Mouse (Mus musculus) hindbrain, embryonic 13.5 days (tissue): ENCODE measurements at regions not wholly inside any gene's neighbourhood (a gene's known extent, or its start where the extent isn't known, plus 50 kb on each side); places are given as distances from the start of the nearest gene placed in this dataset.
"Not testable (repeated sequence)": the region's sequence is repeated elsewhere in the genome, so short reads cannot be mapped to it uniquely, and the experiment has no call there.

Experiments
- ATAC-seq: fragments of 200-750 bp; cut with Nextera tagmentation; 2 replicates; pipeline ENCODE4 v1.8.0; 2017; ENCODE audit warnings: moderate TSS enrichment; ENCODE audit not compliant: low FRiP score
- H3K27ac ChIP-seq: fragments of 300-500 bp; sonication (generic); 2 replicates; pipeline ENCODE4 v1.5.1; 2015; ENCODE audit warnings: inconsistent platforms, mild to moderate bottlenecking, moderate library complexity
- H3K27me3 ChIP-seq: fragments of 300-500 bp; sonication (generic); 2 replicates; pipeline ENCODE4 v1.6.1; 2015; ENCODE audit warnings: mild to moderate bottlenecking, inconsistent platforms
- H3K36me3 ChIP-seq: fragments of 300-500 bp; sonication (generic); 2 replicates; pipeline ENCODE4 v1.6.1; 2015; ENCODE audit warnings: mild to moderate bottlenecking, inconsistent platforms
- H3K4me1 ChIP-seq: fragments of 300-500 bp; sonication (generic); replicated peaks from 2 replicates; pipeline ENCODE4 v1.6.1; 2015; ENCODE audit warnings: inconsistent platforms
- H3K4me2 ChIP-seq: fragments of 300-500 bp; sonication (generic); 2 replicates; pipeline ENCODE4 v1.6.1; 2015; ENCODE audit warnings: inconsistent platforms, mild to moderate bottlenecking, moderate library complexity
- H3K4me3 ChIP-seq: fragments of 300-500 bp; sonication (generic); 2 replicates; pipeline ENCODE4 v1.5.1; 2015; ENCODE audit warnings: mild to moderate bottlenecking, inconsistent platforms
- H3K9ac ChIP-seq: fragments of 300-500 bp; sonication (generic); 2 replicates; pipeline ENCODE4 v1.6.1; 2015; ENCODE audit warnings: mild to moderate bottlenecking, inconsistent platforms
- H3K9me3 ChIP-seq: fragments of 300-500 bp; sonication (generic); 2 replicates; pipeline ENCODE4 v1.6.1; 2016; ENCODE audit warnings: inconsistent platforms
- WGBS: fragments of 180-500 bp; shearing (Covaris S2); methylation state at CpG from one replicate; pipeline ENCODE4 v1.1.7; 2015; 5-methylcytosine and 5-hydroxymethylcytosine counted together

DNA sequence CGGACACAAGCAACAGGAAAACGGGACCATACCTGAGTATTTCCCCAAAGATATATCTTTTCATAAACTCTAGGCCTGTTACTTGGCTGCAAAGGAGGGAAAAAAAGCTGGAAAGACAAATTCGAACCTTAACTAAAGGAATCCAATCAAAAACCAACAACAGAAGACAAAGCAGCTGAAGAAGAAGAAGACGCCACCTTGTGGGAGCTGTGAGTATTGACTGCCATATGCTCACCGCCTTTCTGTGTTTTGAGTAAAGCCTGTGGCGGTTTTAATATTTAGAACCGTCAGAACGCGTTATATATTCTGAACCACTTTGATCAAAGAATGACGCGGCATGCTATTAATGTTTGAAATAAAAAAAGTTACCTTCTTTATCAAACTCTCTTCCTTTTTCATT lies 126.9 kb upstream of the Sox5 start:
- H3K27ac ChIP-seq: no peak overlapping the region
- H3K4me3 ChIP-seq: no peak overlapping the region
- no peak overlapping the region for H3K9ac ChIP-seq
- H3K27me3 ChIP-seq: peaks cover 6% of the 10 kb centered on the region; the same call in 1 of the 2 replicates
- ATAC-seq: no peak
- H3K36me3 ChIP-seq: no peaks in the 10 kb centered on the region
- H3K4me1 ChIP-seq: 0 out of 2 replicates have a peak, but pooled peaks cover 2% of the 10 kb centered on the region
- no peak overlapping the region for H3K4me2 ChIP-seq
- 94% methylated on average over 11 of the region's 11 CpGs for WGBS
- H3K9me3 ChIP-seq: no peaks in the 10 kb centered on the region; the same call in 1 of the 2 replicates

DNA sequence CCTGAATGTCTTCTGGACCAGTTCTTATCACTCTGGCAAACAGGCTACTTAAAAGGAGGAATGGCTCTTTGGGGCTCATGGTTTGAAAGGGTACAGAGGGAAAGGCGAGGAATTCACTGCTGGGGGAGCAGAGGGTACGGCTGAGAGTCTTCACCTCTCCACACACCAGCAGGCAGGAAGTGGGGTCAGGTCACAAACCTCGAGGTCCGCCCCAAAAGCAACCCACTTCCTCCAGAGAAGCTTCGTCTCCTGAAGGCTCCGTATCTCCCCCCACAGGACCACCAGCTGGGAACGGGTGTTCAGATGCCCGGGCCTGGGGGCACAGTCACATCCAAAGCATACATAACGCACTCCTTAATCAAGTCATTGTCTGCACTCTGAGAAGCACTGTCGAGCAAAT lies 121.4 kb upstream of the Sox5 start:
- peaks cover 6% of the 10 kb centered on the region; the same call in 1 of the 2 replicates for H3K27me3 ChIP-seq
- H3K9me3 ChIP-seq: no peaks in the 10 kb centered on the region
- no peak for ATAC-seq
- H3K9ac ChIP-seq: no peak overlapping the region
- H3K4me2 ChIP-seq: no peak overlapping the region
- no peak overlapping the region for H3K27ac ChIP-seq
- H3K4me1 ChIP-seq: peaks cover 12% of the 10 kb centered on the region
- H3K4me3 ChIP-seq: no peak overlapping the region
- 36% methylated on average over 10 of the region's 10 CpGs for WGBS
- H3K36me3 ChIP-seq: no peaks in the 10 kb centered on the region

DNA sequence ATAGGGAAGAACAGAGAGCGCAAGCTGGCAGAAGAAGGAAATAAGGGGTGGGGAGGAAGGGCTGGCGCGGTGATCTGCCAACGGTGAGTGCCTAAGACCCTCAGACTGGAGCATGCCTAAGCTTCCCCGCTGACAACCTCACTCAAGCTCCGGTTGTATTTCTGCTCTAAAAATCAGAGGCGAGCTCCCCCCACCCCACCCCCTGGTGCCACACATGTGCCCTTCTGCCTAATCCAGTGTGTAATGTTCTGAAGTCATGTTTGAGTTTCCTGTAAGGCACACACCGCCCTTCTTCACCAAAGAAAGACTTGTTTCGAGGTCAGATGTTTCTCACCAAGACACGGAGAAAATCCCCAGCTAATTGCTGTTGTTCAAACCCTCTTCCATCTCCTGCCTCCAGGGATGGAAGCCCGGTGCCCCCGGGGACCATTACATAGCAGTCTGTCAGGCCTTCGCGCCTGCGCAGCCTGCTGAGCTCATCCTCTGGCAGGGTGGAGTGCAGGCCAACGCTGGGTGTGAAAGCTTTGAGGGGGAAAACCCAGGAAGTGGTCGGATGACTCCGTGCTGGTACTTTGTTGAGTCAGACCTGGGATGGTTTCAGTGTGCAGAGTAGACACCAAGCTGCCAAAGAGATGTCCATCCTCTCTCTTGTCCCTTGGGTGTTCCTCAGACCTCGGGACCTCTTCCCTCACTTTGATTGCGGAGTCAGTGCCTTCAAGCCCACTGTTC lies 120.7 kb upstream of the Sox5 start:
- Histone ChIP-seq H3K27ac (no peak overlapping the region), H3K4me1 (peaks cover 12% of the 10 kb centered on the region), H3K4me3 (no peak overlapping the region), H3K9ac (no peak overlapping the region), H3K4me2 (no peak overlapping the region), H3K9me3 (no peaks in the 10 kb centered on the region), H3K36me3 (no peaks in the 10 kb centered on the region), H3K27me3 (peaks cover 6% of the 10 kb centered on the region; the same call in 1 of the 2 replicates)
- ATAC-seq: no peak
- WGBS: 71% methylated on average over 20 of the region's 20 CpGs

DNA sequence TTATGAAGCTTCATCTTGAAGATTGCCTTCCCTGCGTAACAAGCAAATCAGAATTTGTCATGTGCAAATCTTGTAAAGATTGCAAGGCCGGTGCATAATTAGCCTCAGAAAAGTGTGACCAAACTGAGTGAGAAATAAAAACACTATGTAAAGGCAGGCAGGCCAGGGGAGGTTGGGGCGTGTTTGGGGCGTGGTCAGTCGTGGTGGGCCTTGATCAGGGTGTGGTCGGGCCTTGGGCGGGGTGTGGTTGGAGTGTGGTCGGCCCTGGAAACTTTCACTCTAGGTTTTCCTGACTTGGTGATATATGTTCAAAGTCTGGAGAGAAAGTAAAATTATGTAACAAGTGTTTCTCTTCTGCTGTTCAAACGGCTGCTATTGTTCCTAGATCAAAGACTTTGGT lies 120.0 kb upstream of the Sox5 start:
- Histone ChIP-seq H3K4me3 (no peak overlapping the region), H3K9me3 (no peaks in the 10 kb centered on the region), H3K4me2 (no peak overlapping the region), H3K9ac (no peak overlapping the region), H3K27me3 (peaks cover 6% of the 10 kb centered on the region; the same call in 1 of the 2 replicates), H3K4me1 (peaks cover 12% of the 10 kb centered on the region), H3K36me3 (no peaks in the 10 kb centered on the region), H3K27ac (no peak overlapping the region)
- WGBS: 77% methylated on average over 9 of the region's 9 CpGs
- ATAC-seq: no peak

DNA sequence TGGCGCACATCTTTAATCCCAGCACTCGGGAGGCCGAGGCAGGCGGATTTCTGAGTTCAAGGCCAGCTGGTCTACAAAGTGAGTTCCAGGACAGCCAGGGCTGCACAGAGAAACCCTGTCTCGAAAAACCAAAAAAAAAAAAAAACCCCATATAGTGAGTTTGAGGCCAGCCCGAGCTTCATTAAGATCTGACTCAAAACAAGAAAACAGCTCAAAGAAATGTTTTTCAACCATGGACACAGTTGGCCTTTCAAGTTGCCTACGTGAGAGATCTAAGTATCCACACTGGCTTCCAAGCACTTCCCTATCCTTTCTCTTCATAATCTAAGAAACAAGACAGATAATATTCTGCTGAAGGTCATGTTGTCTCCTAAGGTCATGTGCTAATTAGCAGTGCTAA lies 119.1 kb upstream of the Sox5 start:
- 93% methylated on average over 7 of the region's 7 CpGs for WGBS
- H3K4me2 ChIP-seq, H3K27ac ChIP-seq, H3K27me3 ChIP-seq, H3K9ac ChIP-seq, ATAC-seq, H3K9me3 ChIP-seq, H3K4me3 ChIP-seq, H3K36me3 ChIP-seq: not testable (repeated sequence)
- H3K4me1 ChIP-seq: peaks cover 12% of the 10 kb centered on the region

DNA sequence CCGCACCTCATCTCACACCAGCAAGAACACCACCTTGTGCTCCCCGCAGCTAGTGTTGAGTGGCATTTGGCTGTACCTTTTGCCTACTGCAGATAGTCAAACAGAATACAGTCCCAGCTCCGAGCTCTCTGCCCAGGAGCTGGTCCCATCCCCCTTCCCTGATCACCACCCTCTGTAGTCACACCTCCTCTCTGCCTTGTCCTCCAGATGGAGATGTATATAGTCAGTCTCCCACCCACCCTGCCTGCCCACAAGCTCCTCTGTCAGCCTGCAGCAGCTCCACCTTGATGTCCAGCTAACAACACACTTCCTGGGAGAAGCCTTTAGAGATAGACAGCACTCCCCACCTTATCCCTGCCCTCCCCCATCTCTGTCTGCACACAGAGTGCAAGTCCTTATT lies 115.7 kb upstream of the Sox5 start:
- Histone ChIP-seq H3K36me3 (no peaks in the 10 kb centered on the region), H3K4me2 (no peak overlapping the region), H3K4me1 (peaks cover 4% of the 10 kb centered on the region), H3K9ac (no peak overlapping the region), H3K27ac (no peak overlapping the region), H3K9me3 (no peaks in the 10 kb centered on the region), H3K4me3 (no peak overlapping the region), H3K27me3 (no peaks in the 10 kb centered on the region)
- ATAC-seq: no peak
- 75% methylated on average over 3 of the region's 3 CpGs for WGBS

DNA sequence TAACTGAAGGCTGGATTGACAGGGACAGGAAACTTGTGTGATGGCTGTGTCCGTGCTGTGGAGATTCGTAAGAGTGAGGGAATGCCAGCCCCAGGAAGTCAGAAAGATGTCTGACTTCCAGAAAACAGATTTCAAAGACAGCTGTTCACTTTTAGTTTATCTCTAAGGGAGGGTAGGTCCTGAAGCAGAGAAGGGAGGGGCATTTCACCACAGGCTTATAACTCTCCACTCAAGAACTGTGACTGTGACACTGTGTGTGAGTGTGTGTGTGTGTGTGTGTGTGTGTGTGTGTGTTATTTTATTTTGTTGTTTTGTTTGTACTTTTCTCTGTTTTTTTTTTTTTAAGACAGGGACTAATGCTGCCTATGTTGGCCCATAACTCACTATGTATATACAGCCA lies 109.1 kb upstream of the Sox5 start:
- H3K9me3 ChIP-seq: 0 out of 2 replicates have a peak, but pooled peaks cover 3% of the 10 kb centered on the region
- no peaks in the 10 kb centered on the region for H3K36me3 ChIP-seq
- no peak overlapping the region for H3K9ac ChIP-seq
- no peaks in the 10 kb centered on the region for H3K4me1 ChIP-seq
- H3K27me3 ChIP-seq: no peaks in the 10 kb centered on the region
- H3K4me2 ChIP-seq: no peak overlapping the region
- WGBS: 68% methylated on average over 2 of the region's 2 CpGs
- no peak for ATAC-seq
- H3K27ac ChIP-seq: no peak overlapping the region
- no peak overlapping the region for H3K4me3 ChIP-seq

DNA sequence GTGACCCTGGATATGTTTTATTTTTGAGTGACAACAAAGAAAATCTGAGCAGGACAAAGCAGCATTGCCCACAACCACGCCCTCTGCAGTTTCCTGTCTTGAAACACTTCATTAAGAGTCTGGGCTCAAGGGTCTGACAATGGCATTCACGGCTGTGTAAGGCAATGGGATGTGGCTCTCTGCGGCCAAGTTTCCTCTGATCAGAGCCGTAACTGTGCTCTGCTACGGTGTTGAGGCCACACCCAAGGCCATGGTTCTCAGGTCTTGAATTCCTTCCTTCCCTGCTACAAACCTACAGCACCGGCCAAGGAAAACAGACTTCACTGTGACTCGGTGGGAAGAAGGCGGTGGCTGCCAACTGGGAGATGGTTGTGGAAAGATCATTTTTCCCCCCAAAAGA lies 108.4 kb upstream of the Sox5 start:
- Histone ChIP-seq H3K4me1 (no peaks in the 10 kb centered on the region), H3K4me3 (no peak overlapping the region), H3K9ac (no peak overlapping the region), H3K36me3 (no peaks in the 10 kb centered on the region), H3K9me3 (0 out of 2 replicates have a peak, but pooled peaks cover 3% of the 10 kb centered on the region), H3K27me3 (no peaks in the 10 kb centered on the region), H3K4me2 (no peak overlapping the region), H3K27ac (no peak overlapping the region)
- ATAC-seq: no peak
- WGBS: 64% methylated on average over 8 of the region's 8 CpGs

DNA sequence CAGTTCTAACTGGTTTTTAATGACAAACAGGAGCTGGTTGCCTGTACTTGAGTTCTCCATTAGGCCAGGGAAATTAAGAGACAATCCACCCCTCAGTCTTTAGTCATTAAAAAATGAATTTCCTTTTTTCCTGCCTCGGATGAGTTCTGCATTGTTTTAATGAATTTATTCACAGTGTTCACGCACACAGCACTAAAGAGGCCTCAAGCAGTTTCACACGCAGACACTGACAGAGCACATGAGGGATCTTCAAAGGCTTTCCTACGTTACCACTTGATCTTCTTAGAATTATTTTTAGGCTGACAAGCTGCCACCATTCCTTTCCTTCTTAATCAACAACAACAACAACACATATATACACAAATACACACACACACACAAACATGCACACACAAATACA lies 101.3 kb upstream of the Sox5 start:
- 0 out of 2 replicates have a peak, but pooled peaks cover 3% of the 10 kb centered on the region for H3K9me3 ChIP-seq
- no peaks in the 10 kb centered on the region for H3K36me3 ChIP-seq
- 59% methylated on average over 4 of the region's 4 CpGs for WGBS
- no peak overlapping the region for H3K27ac ChIP-seq
- H3K4me1 ChIP-seq: peaks cover 11% of the 10 kb centered on the region; the same call in 1 of the 2 replicates
- H3K4me2 ChIP-seq: no peak overlapping the region
- no peak for ATAC-seq
- no peak overlapping the region for H3K9ac ChIP-seq
- no peaks in the 10 kb centered on the region for H3K27me3 ChIP-seq
- H3K4me3 ChIP-seq: no peak overlapping the region

DNA sequence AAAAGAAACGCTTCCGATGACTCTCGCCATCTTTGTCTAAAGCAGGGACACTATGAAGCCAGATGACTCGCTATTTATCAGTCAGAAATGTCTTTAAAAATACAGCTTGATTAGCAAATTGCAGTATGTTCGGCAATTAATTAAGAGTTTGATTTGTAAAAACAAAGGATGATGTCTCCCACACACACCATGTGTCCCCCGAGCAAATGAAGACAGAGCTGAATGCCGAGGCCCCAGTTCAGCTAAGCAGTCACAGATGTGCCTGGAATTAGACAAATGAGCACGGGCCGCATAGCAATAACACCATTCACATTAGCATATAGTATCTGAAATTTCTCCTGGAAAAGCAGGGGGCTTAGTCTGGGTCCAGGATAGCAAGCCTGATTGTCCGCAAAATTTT lies 98.3 kb upstream of the Sox5 start:
- peaks cover 13% of the 10 kb centered on the region; the same call in 1 of the 2 replicates for H3K4me1 ChIP-seq
- H3K36me3 ChIP-seq: no peaks in the 10 kb centered on the region
- no peak for ATAC-seq
- H3K4me3 ChIP-seq: no peak overlapping the region
- H3K27me3 ChIP-seq: no peaks in the 10 kb centered on the region
- 64% methylated on average over 10 of the region's 10 CpGs for WGBS
- no peak overlapping the region for H3K4me2 ChIP-seq
- no peak overlapping the region for H3K9ac ChIP-seq
- no peaks in the 10 kb centered on the region for H3K9me3 ChIP-seq
- 0 out of 2 replicates have a peak overlapping the region, but pooled peaks have one; percentile 20 for H3K27ac ChIP-seq

DNA sequence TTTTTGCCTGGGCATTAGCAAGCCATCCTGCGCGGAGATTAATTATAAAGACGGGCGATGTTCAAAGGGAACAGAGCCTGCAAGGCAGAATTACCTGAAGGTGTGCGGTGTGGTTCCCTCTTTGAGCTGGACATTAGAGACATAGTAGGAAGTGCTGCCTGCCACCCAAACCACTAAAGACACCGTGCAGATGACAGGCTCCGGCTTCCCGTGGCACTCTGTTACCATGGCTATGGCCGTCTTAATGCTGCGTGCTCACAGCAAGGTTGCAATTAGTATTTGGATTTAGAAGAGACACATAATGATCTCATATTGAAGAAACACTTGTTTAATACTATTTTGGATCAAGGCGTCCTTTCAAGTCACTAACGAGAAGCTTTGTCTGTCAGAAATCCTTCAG lies 95.0 kb upstream of the Sox5 start:
- no peak overlapping the region for H3K4me2 ChIP-seq
- no peaks in the 10 kb centered on the region for H3K9me3 ChIP-seq
- peaks cover 6% of the 10 kb centered on the region; the same call in 1 of the 2 replicates for H3K4me1 ChIP-seq
- H3K36me3 ChIP-seq: no peaks in the 10 kb centered on the region
- H3K27me3 ChIP-seq: no peaks in the 10 kb centered on the region
- H3K9ac ChIP-seq: no peak overlapping the region
- no peak overlapping the region for H3K4me3 ChIP-seq
- no peak overlapping the region for H3K27ac ChIP-seq
- WGBS: 68% methylated on average over 12 of the region's 12 CpGs
- ATAC-seq: no peak

DNA sequence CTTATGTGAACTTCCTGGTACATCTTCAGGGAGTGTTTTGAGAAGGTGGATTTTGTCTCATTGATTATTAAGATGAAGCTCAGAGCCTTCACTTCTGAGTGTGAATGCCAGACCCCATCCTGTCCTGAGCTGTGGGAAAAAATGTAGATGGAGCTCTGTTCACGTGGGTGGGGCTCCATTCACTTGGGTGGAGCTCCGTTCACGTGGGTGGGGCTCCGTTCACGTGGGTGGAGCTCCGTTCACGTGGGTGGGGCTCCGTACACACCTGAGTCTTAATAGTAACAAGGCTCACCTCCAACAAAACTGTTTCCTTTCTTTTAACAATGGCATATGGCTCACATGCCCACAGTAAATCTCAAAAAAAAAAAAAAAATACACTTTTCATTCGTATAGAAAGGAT lies 94.1 kb upstream of the Sox5 start:
- WGBS: 65% methylated on average over 9 of the region's 9 CpGs
- H3K9ac ChIP-seq: no peak overlapping the region

DNA sequence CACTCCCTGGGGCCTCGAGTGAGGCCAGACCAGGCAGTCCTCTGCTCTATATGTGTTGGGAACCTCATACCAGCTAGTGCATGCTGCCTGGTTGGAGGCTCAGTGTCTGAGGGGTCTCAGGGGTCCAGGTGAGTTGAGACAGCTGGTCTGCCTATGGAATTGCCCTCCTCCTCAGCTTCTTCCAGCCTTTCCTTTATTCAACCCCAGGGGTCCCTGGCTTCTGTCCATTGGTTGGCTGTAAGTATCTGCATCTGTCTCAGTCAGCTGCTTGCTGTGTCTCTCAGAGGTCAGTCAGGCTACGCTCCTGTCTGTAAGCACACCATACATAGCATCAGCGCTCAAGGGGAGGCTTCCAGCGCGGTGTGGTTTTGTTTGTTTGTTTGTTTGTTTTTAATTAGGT lies 92.5 kb upstream of the Sox5 start:
- Histone ChIP-seq H3K4me3 (no peak overlapping the region), H3K27ac (no peak overlapping the region), H3K27me3 (no peaks in the 10 kb centered on the region), H3K9me3 (no peaks in the 10 kb centered on the region), H3K9ac (no peak overlapping the region), H3K4me1 (peaks cover 5% of the 10 kb centered on the region; the same call in 1 of the 2 replicates), H3K4me2 (no peak overlapping the region), H3K36me3 (no peaks in the 10 kb centered on the region)
- no peak for ATAC-seq
- WGBS: 79% methylated on average over 5 of the region's 5 CpGs

More for the DNA sequence above, 94.1 kb upstream of the Sox5 start:
- ATAC-seq: no peak
- Histone ChIP-seq H3K4me2 (no peak overlapping the region), H3K4me1 (peaks cover 6% of the 10 kb centered on the region; the same call in 1 of the 2 replicates), H3K27ac (no peak overlapping the region), H3K36me3 (no peaks in the 10 kb centered on the region), H3K9me3 (no peaks in the 10 kb centered on the region), H3K27me3 (no peaks in the 10 kb centered on the region), H3K4me3 (no peak overlapping the region)
